ENCODE assay signal across 30 mouse cellular contexts in the genomic region with DNA sequence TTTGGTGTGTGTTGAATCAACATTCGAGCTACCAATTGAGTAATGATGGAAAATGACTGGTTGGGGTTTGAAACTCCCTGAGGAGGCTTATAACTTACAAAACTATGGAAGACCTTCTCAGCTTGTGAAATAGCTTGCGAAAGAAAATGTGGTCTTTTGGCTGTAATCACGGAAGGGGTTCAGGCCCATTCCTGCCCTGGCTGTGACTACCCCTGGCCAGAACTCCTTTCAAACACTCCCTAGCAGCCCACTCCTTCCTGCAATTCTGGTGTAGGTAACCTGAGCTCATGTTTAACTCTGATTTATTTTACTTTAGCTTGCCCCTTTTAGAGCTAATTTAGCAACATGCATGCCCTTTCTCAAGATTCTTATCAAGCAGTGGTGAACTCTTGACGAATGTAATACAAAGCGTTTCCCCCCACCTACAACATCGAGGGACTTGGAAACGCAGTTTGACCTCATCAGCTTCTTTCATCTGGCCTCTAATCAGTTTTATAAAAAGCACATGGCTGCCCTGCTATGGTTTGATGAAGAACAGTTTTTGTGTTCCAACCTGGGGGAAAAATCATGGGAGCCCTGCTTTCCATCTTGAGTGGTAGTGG. TPM values are rescaled to one million over a fixed set of nuclear protein-coding genes. Genes with fewer than 3 reads are reported as not detected.
A peak's percentile ranks its signal among the peaks of the same experiment; 100 is the strongest.
DNase-seq lines count a peak whose midpoint lies in the region; ATAC-seq lines count a peak whose summit lies in the region.
"Had no signal": no experiment of that assay in that cellular context is flagged by ENCODE, and none has a peak within 500 bp of the region (broad histone marks: within the 10 kb centered on the region; RNA-seq: fewer than 3 reads in every experiment).

No protein-coding gene starts in this region.

- ATAC-seq in megakaryocyte, adult 5-6 weeks (ENCODE audit: poor library complexity, severe bottlenecking) = 0 out of 2 replicates have a peak, but pooled peaks have one; percentile 18
- ATAC-seq: forebrain, postnatal 0 days; intestine, postnatal 0 days; lung, postnatal 0 days; midbrain, embryonic 16.5 days had no signal

- H3K36me3 ChIP-seq in embryonic facial prominence, embryonic 10.5 days (replicated peaks) = no peaks in the 10 kb centered on the region
- H3K36me3 ChIP-seq: hindbrain, embryonic 12.5 days; limb, embryonic 15.5 days; liver, embryonic 13.5 days had no signal

- H3K27ac ChIP-seq in embryonic facial prominence, embryonic 10.5 days (replicated peaks) = peak overlapping the region; percentile 79
- H3K27ac ChIP-seq: hindbrain, embryonic 12.5 days; limb, embryonic 15.5 days; liver, embryonic 13.5 days; macrophage; stomach, postnatal 0 days had no signal

- WGBS in embryonic facial prominence, embryonic 10.5 days = 57% methylated on average over 7 of the region's 7 CpGs

- H3K4me3 ChIP-seq in embryonic facial prominence, embryonic 10.5 days = no peak overlapping the region
- H3K4me3 ChIP-seq: hindbrain, embryonic 12.5 days; limb, embryonic 15.5 days; liver, embryonic 13.5 days had no signal

- peak; percentile 1 for DNase-seq in NIH3T3 (ENCODE audit: low read depth)
- peak; percentile 42 for DNase-seq in embryonic facial prominence, embryonic 10.5 days (ENCODE audit: low spot score)
- DNase-seq in forelimb bud, embryonic 11.5 days (ENCODE audit: low read depth, low spot score) = peak; percentile 53
- DNase-seq in thymus, adult 18-20 months = no peak
- DNase-seq in retina, embryonic 14.5 days (ENCODE audit: low spot score) = no peak
- no peak for DNase-seq in lung, postnatal 25 days (ENCODE audit: low spot score)
- DNase-seq: adrenal gland, postnatal 14 days; cerebellum, adult 11-12 months; cerebellum, postnatal 10 days; forebrain, postnatal 0 days; gastrocnemius, postnatal 14 days; heart, adult 11 months; heart, postnatal 36 days; kidney, adult 9 months; kidney, postnatal 10 days; layer of hippocampus, adult 9-11 months; liver, embryonic 13.5 days; lung, adult 18-20 months; right cerebral cortex, adult 18-20 months; right cerebral cortex, postnatal 4 days; thymus, adult 2 months; thymus, postnatal 36 days had no signal

- H3K4me1 ChIP-seq in embryonic facial prominence, embryonic 10.5 days = peaks cover 26% of the 10 kb centered on the region
- H3K4me1 ChIP-seq: hindbrain, embryonic 12.5 days; limb, embryonic 15.5 days; liver, embryonic 13.5 days had no signal

- 0 out of 2 replicates have a peak, but pooled peaks cover 5% of the 10 kb centered on the region for H3K27me3 ChIP-seq in embryonic facial prominence, embryonic 10.5 days (replicated peaks; ENCODE audit: low read depth, poor library complexity, severe bottlenecking)
- H3K27me3 ChIP-seq: hindbrain, embryonic 12.5 days; limb, embryonic 15.5 days; liver, embryonic 13.5 days had no signal

- H3K9me3 ChIP-seq in embryonic facial prominence, embryonic 10.5 days = no peaks in the 10 kb centered on the region
- H3K9me3 ChIP-seq: hindbrain, embryonic 12.5 days; limb, embryonic 15.5 days; liver, embryonic 13.5 days had no signal

RNA-seq across cellular contexts. Expression of a gene that starts 59.8 kb away (rescaled TPM):
- polyA plus RNA-seq in embryonic facial prominence, embryonic 10.5 days (2016; fragmentation: Nextera tagmentation; extraction: Ambion mirVana) = 45.7 and 46.9 TPM in 2 replicates
- 558 and 564 TPM in 2 replicates for total RNA-seq in megakaryocyte, adult 5-6 weeks (2015)
- 458 and 547 TPM in 2 replicates for total RNA-seq in megakaryocyte, adult 5-6 weeks (2017)

Comparison
In these comparisons a context has a peak if more than half of its experiments do, and no peak if none do; other contexts are left out.
1. DNase-seq: peak in NIH3T3 (single experiment), embryonic facial prominence, embryonic 10.5 days (single experiment) and forelimb bud, embryonic 11.5 days (single experiment); none in thymus, adult 18-20 months (0 of 2), retina, embryonic 14.5 days (single experiment) and lung, postnatal 25 days (single experiment).